Mouse (Mus musculus) heart, embryonic 16.5 days (tissue): ENCODE results near the gene Taf12. TPM values are rescaled to one million over a fixed set of nuclear protein-coding genes. Genes with fewer than 3 reads are reported as not detected.
A peak's percentile ranks its signal among the peaks of the same experiment; 100 is the strongest.

ENCODE experiments used
- ATAC-seq: fragments of 200-750 bp; cut with Nextera tagmentation; replicated peaks from 2 replicates; pipeline ENCODE4 v1.8.0; 2017; ENCODE audit warnings: moderate number of reproducible peaks; ENCODE audit not compliant: insufficient read depth, low FRiP score; ENCODE audit errors: extremely low read depth
- H3K27ac ChIP-seq: fragments of 300-500 bp; sonication (generic); 2 replicates; pipeline ENCODE4 v1.5.1; 2014; ENCODE audit warnings: mild to moderate bottlenecking, low read length, control low read depth, moderate library complexity
- H3K27me3 ChIP-seq: fragments of 300-500 bp; sonication (generic); 2 replicates; pipeline ENCODE4 v1.6.1; 2014; ENCODE audit warnings: low read length, mixed read lengths; ENCODE audit not compliant: control insufficient read depth, insufficient read depth
- H3K36me3 ChIP-seq: fragments of 300-500 bp; sonication (generic); 2 replicates; pipeline ENCODE4 v1.6.1; 2014; ENCODE audit not compliant: control insufficient read depth, insufficient read depth
- H3K4me1 ChIP-seq: fragments of 300-500 bp; sonication (generic); 2 replicates; pipeline ENCODE4 v1.6.1; 2014; ENCODE audit warnings: low read length, mixed read lengths; ENCODE audit not compliant: control insufficient read depth, insufficient read depth
- H3K4me2 ChIP-seq: fragments of 300-500 bp; sonication (generic); 2 replicates; pipeline ENCODE4 v1.6.1; 2014; ENCODE audit warnings: low read depth, mild to moderate bottlenecking, control low read depth, low read length
- H3K4me3 ChIP-seq: fragments of 300-500 bp; sonication (generic); 2 replicates; pipeline ENCODE4 v1.5.1; 2014; ENCODE audit warnings: mild to moderate bottlenecking, control low read depth, low read length
- H3K9ac ChIP-seq: fragments of 300-500 bp; sonication (generic); 2 replicates; pipeline ENCODE4 v1.6.1; 2014; ENCODE audit warnings: low read length, control low read depth
- H3K9me3 ChIP-seq: fragments of 300-500 bp; sonication (generic); replicated peaks from 2 replicates; pipeline ENCODE4 v1.6.1; 2016; ENCODE audit warnings: low read length; ENCODE audit not compliant: control insufficient read depth
- WGBS: fragments of 180-500 bp; shearing (Covaris S2); extraction: QIAGEN DNeasy Blood & Tissue Kit; methylation state at CpG from one replicate; pipeline ENCODE4 v1.1.7; 2014; 5-methylcytosine and 5-hydroxymethylcytosine counted together
- polyA plus RNA-seq: library from polyadenylated mRNA; unstranded; fragments of >200 nt; fragmentation: Nextera tagmentation; extraction: Ambion mirVana; gene quantifications from 2 replicates; pipeline ENCODE4 v1.2.1, GENCODE M21; 2015

Gene Taf12
- polyA plus RNA-seq, 1 experiment from 2014 or later: 35.3 TPM

GRCm38 (mm10) chr4:132253128-132253527 lies 21.0 kb upstream of the Taf12 start:
- no peak for ATAC-seq
- H3K27me3 ChIP-seq: no peaks in the 10 kb centered on the region
- H3K9me3 ChIP-seq: no peaks in the 10 kb centered on the region
- 82% methylated on average over 8 of the region's 8 CpGs for WGBS
- no peak overlapping the region for H3K4me2 ChIP-seq
- H3K9ac ChIP-seq: no peak overlapping the region
- no peak overlapping the region for H3K4me3 ChIP-seq
- H3K27ac ChIP-seq: no peak overlapping the region
- H3K36me3 ChIP-seq: peaks cover 22% of the 10 kb centered on the region
- peaks cover 11% of the 10 kb centered on the region; the same call in 1 of the 2 replicates for H3K4me1 ChIP-seq

- H3K4me2 ChIP-seq: no peak overlapping the region
- no peaks in the 10 kb centered on the region for H3K9me3 ChIP-seq
- peaks cover 14% of the 10 kb centered on the region; the same call in 1 of the 2 replicates for H3K4me1 ChIP-seq
- no peak overlapping the region for H3K9ac ChIP-seq
- no peak for ATAC-seq
- H3K4me3 ChIP-seq: no peak overlapping the region
- H3K27ac ChIP-seq: peak overlapping the region; percentile 30
- peaks cover 20% of the 10 kb centered on the region for H3K36me3 ChIP-seq
- H3K27me3 ChIP-seq: no peaks in the 10 kb centered on the region
- WGBS: 43% methylated on average over 2 of the region's 2 CpGs
These were observed 20.6 kb upstream of the Taf12 start for GRCm38 (mm10) chr4:132253622-132254021.

GRCm38 (mm10) chr4:132254986-132255385 lies 19.2 kb upstream of the Taf12 start:
- H3K27me3 ChIP-seq: no peaks in the 10 kb centered on the region
- 88% methylated on average over 3 of the region's 3 CpGs for WGBS
- H3K27ac ChIP-seq: no peak overlapping the region
- H3K4me3 ChIP-seq: no peak overlapping the region
- no peaks in the 10 kb centered on the region for H3K9me3 ChIP-seq
- H3K4me2 ChIP-seq: no peak overlapping the region
- peaks cover 28% of the 10 kb centered on the region for H3K4me1 ChIP-seq
- H3K9ac ChIP-seq: no peak overlapping the region
- no peak for ATAC-seq
- peaks cover 13% of the 10 kb centered on the region for H3K36me3 ChIP-seq

GRCm38 (mm10) chr4:132256384-132256783 lies 17.8 kb upstream of the Taf12 start:
- Histone ChIP-seq H3K9me3 (no peaks in the 10 kb centered on the region), H3K27ac (no peak overlapping the region), H3K4me2 (no peak overlapping the region), H3K4me1 (peaks cover 28% of the 10 kb centered on the region), H3K4me3 (no peak overlapping the region), H3K27me3 (no peaks in the 10 kb centered on the region), H3K36me3 (0 out of 2 replicates have a peak, but pooled peaks cover under 1% of the 10 kb centered on the region), H3K9ac (no peak overlapping the region)
- WGBS: 81% methylated on average over 3 of the region's 3 CpGs
- ATAC-seq: no peak

GRCm38 (mm10) chr4:132259248-132259647 lies 14.9 kb upstream of the Taf12 start:
- no peaks in the 10 kb centered on the region for H3K9me3 ChIP-seq
- H3K27ac ChIP-seq: peak overlapping the region; percentile 88
- 38% methylated on average over 4 of the region's 4 CpGs for WGBS
- H3K4me2 ChIP-seq: peak overlapping the region; percentile 78
- H3K36me3 ChIP-seq: no peaks in the 10 kb centered on the region
- H3K27me3 ChIP-seq: no peaks in the 10 kb centered on the region
- peak overlapping the region; percentile 98 for H3K9ac ChIP-seq
- H3K4me1 ChIP-seq: peaks cover 23% of the 10 kb centered on the region
- no peak for ATAC-seq
- peak overlapping the region; percentile 15 for H3K4me3 ChIP-seq

GRCm38 (mm10) chr4:132260404-132261379 lies 13.5 kb upstream of the Taf12 start:
- ATAC-seq: peak; percentile 87
- peak overlapping the region; percentile 78 for H3K4me2 ChIP-seq
- 2% methylated on average over 33 of the region's 64 CpGs for WGBS
- H3K27ac ChIP-seq: peak overlapping the region; percentile 88
- H3K9ac ChIP-seq: peak overlapping the region; percentile 98
- H3K4me1 ChIP-seq: peaks cover 23% of the 10 kb centered on the region
- no peaks in the 10 kb centered on the region for H3K36me3 ChIP-seq
- no peaks in the 10 kb centered on the region for H3K9me3 ChIP-seq
- H3K27me3 ChIP-seq: no peaks in the 10 kb centered on the region
- H3K4me3 ChIP-seq: peak overlapping the region; percentile 59

GRCm38 (mm10) chr4:132261514-132262357 lies 12.4 kb upstream of the Taf12 start, which contains the start of gene Gmeb1:
TSS of gene Gmeb1 (minus strand) at chr4:132261602.
- no peaks in the 10 kb centered on the region for H3K9me3 ChIP-seq
- peak within 1 kb of the TSS; percentile 88 for H3K27ac ChIP-seq
- H3K9ac ChIP-seq: peak within 1 kb of the TSS; percentile 98
- H3K4me2 ChIP-seq: peak within 1 kb of the TSS; percentile 80
- H3K27me3 ChIP-seq: no peaks in the 10 kb centered on the region
- peak within 1 kb of the TSS; percentile 59 for H3K4me3 ChIP-seq
- WGBS: 14% methylated on average over 34 of the region's 49 CpGs
- H3K4me1 ChIP-seq: peaks cover 23% of the 10 kb centered on the region
- ATAC-seq: peak; percentile 91
- no peaks in the 10 kb centered on the region for H3K36me3 ChIP-seq

- Histone ChIP-seq H3K9me3 (no peaks in the 10 kb centered on the region), H3K4me1 (peaks cover 23% of the 10 kb centered on the region), H3K4me2 (peak overlapping the region; percentile 80; the same call in 1 of the 2 replicates), H3K36me3 (no peaks in the 10 kb centered on the region), H3K27me3 (no peaks in the 10 kb centered on the region), H3K4me3 (no peak overlapping the region), H3K9ac (no peak overlapping the region), H3K27ac (no peak overlapping the region)
- 66% methylated on average over 5 of the region's 5 CpGs for WGBS
- ATAC-seq: no peak
These were observed 11.9 kb upstream of the Taf12 start for GRCm38 (mm10) chr4:132262358-132262616.
